29 mouse cellular contexts compared by ENCODE assay signal in genomic region chr16:18203430-18204091, GRCm38 (mm10). TPM values are rescaled to one million over a fixed set of nuclear protein-coding genes. Genes with fewer than 3 reads are reported as not detected.
DNase-seq lines count a peak whose midpoint lies in the region; ATAC-seq lines count a peak whose summit lies in the region.
"Had no signal": no experiment of that assay in that cellular context is flagged by ENCODE, and none has a peak within 500 bp of the region (broad histone marks: within the 10 kb centered on the region; RNA-seq: fewer than 3 reads in every experiment).

No protein-coding gene starts in this region.

- H3K27ac ChIP-seq in kidney, embryonic 15.5 days, result peak overlapping the region; percentile 72
- H3K27ac ChIP-seq in midbrain, embryonic 14.5 days (replicated peaks; ENCODE audit: low read depth, low read length), result 0 out of 2 replicates have a peak overlapping the region, but pooled peaks have one; percentile 32
- no peak overlapping the region for H3K27ac ChIP-seq in midbrain, embryonic 16.5 days (ENCODE audit: low read length)
- H3K27ac ChIP-seq: forebrain, embryonic 15.5 days; hindbrain, embryonic 13.5 days; liver, embryonic 15.5 days had no signal

- no peak overlapping the region for H3K4me2 ChIP-seq in kidney, embryonic 15.5 days
- no peak overlapping the region for H3K4me2 ChIP-seq in midbrain, embryonic 14.5 days (ENCODE audit: low read length)
- no peak overlapping the region for H3K4me2 ChIP-seq in midbrain, embryonic 16.5 days (ENCODE audit: low read length)
- H3K4me2 ChIP-seq: forebrain, embryonic 15.5 days; heart, embryonic 12.5 days; hindbrain, embryonic 13.5 days; liver, embryonic 15.5 days had no signal

- 12% methylated on average over 7 of the region's 7 CpGs for WGBS in kidney, embryonic 15.5 days
- WGBS in midbrain, embryonic 14.5 days, result 57% methylated on average over 7 of the region's 7 CpGs
- 62% methylated on average over 7 of the region's 7 CpGs for WGBS in midbrain, embryonic 16.5 days

- H3K4me1 ChIP-seq in kidney, embryonic 15.5 days, result peaks cover 43% of the 10 kb centered on the region
- H3K4me1 ChIP-seq in midbrain, embryonic 14.5 days (ENCODE audit: control insufficient read depth, insufficient read depth, low read length), result peaks cover 16% of the 10 kb centered on the region
- H3K4me1 ChIP-seq in midbrain, embryonic 16.5 days (ENCODE audit: control insufficient read depth, insufficient read depth, low read length), result peaks cover 5% of the 10 kb centered on the region
- H3K4me1 ChIP-seq: liver, embryonic 15.5 days had no signal

- H3K4me3 ChIP-seq in kidney, embryonic 15.5 days (replicated peaks), result no peak overlapping the region
- no peak overlapping the region for H3K4me3 ChIP-seq in midbrain, embryonic 14.5 days (replicated peaks; ENCODE audit: low read depth, low read length)
- H3K4me3 ChIP-seq in midbrain, embryonic 16.5 days (ENCODE audit: low read depth, low read length), result no peak overlapping the region
- H3K4me3 ChIP-seq: forebrain, embryonic 15.5 days; heart, embryonic 12.5 days; hindbrain, embryonic 13.5 days; liver, embryonic 15.5 days had no signal

- no peaks in the 10 kb centered on the region for H3K36me3 ChIP-seq in kidney, embryonic 15.5 days
- no peaks in the 10 kb centered on the region for H3K36me3 ChIP-seq in midbrain, embryonic 14.5 days (ENCODE audit: control insufficient read depth, insufficient read depth, low read length)
- H3K36me3 ChIP-seq in midbrain, embryonic 16.5 days (ENCODE audit: control insufficient read depth, insufficient read depth, low read length), result no peaks in the 10 kb centered on the region
- H3K36me3 ChIP-seq: forebrain, embryonic 15.5 days; heart, embryonic 12.5 days; hindbrain, embryonic 13.5 days; liver, embryonic 15.5 days had no signal

- no peak overlapping the region for H3K9ac ChIP-seq in kidney, embryonic 15.5 days
- H3K9ac ChIP-seq in midbrain, embryonic 14.5 days (replicated peaks; ENCODE audit: low read length), result no peak overlapping the region
- H3K9ac ChIP-seq in midbrain, embryonic 16.5 days (ENCODE audit: low read depth, low read length), result no peak overlapping the region
- H3K9ac ChIP-seq: forebrain, embryonic 15.5 days; heart, embryonic 12.5 days; hindbrain, embryonic 13.5 days; liver, embryonic 15.5 days had no signal

- H3K27me3 ChIP-seq in kidney, embryonic 15.5 days, result peaks cover 18% of the 10 kb centered on the region
- H3K27me3 ChIP-seq in midbrain, embryonic 14.5 days (ENCODE audit: control insufficient read depth, insufficient read depth, low read length), result no peaks in the 10 kb centered on the region; the same call in 1 of the 2 replicates
- no peaks in the 10 kb centered on the region for H3K27me3 ChIP-seq in midbrain, embryonic 16.5 days (ENCODE audit: control insufficient read depth, insufficient read depth, low read depth, low read length)
- H3K27me3 ChIP-seq: forebrain, embryonic 15.5 days; liver, embryonic 15.5 days had no signal

- ATAC-seq in kidney, embryonic 15.5 days (replicated peaks; ENCODE audit: low FRiP score), result peak; percentile 90
- ATAC-seq in midbrain, embryonic 14.5 days (ENCODE audit: low FRiP score, low TSS enrichment), result no peak
- ATAC-seq in midbrain, embryonic 16.5 days, result no peak
- ATAC-seq: activated CD4-positive, CD25-positive, alpha-beta regulatory T cell, adult 4 months; forebrain, embryonic 15.5 days had no signal

- DNase-seq in embryo, embryonic 10 days (ENCODE audit: low spot score), result peak; percentile 23
- DNase-seq in embryo, embryonic 9.5 days (ENCODE audit: extremely low spot score), result no peak
- DNase-seq in kidney, adult 11 months, result no peak
- no peak for DNase-seq in midbrain, embryonic 14.5 days
- no peak for DNase-seq in thymus, postnatal 25 days
- DNase-seq in frontal cortex, postnatal 25 days (ENCODE audit: low spot score in 2 of 2), result no peak
- DNase-seq: adrenal gland, adult 8-10 months; cerebellum, adult 11-12 months; gastrocnemius, postnatal 14 days; heart, adult 18-20 months; heart, postnatal 10 days; layer of hippocampus, adult 9-11 months; liver; lung, postnatal 4 days; thymus, postnatal 14 days had no signal

- H3K9me3 ChIP-seq in kidney, embryonic 15.5 days (replicated peaks), result no peaks in the 10 kb centered on the region
- H3K9me3 ChIP-seq in midbrain, embryonic 14.5 days (ENCODE audit: control insufficient read depth, low read length), result no peaks in the 10 kb centered on the region
- H3K9me3 ChIP-seq in midbrain, embryonic 16.5 days (replicated peaks; ENCODE audit: control insufficient read depth, low read length, poor library complexity, severe bottlenecking), result no peaks in the 10 kb centered on the region
- H3K9me3 ChIP-seq: forebrain, embryonic 15.5 days; heart, embryonic 12.5 days; hindbrain, embryonic 13.5 days; liver, embryonic 15.5 days had no signal

RNA-seq across cellular contexts. Expression of gene Ccdc188, which starts 14.1 kb away (rescaled TPM):
- not detected in 2 replicates for polyA plus RNA-seq in kidney, embryonic 15.5 days (2015; fragmentation: Nextera tagmentation; extraction: Ambion mirVana)
- not detected in 2 replicates for polyA plus RNA-seq in midbrain, embryonic 14.5 days (2014; fragmentation: Nextera tagmentation; extraction: Ambion mirVana)
- 0.14 TPM in 1 of 2 replicates, not detected in the other for polyA plus RNA-seq in midbrain, embryonic 16.5 days (2015; fragmentation: Nextera tagmentation; extraction: Ambion mirVana)
- polyA plus RNA-seq: activated CD4-positive, CD25-positive, alpha-beta regulatory T cell, adult 4 months; cortical plate, adult 2 months; embryonic facial prominence, embryonic 14.5 days; forebrain, embryonic 15.5 days; hindbrain, embryonic 13.5 days; intestine, embryonic 14.5 days; large intestine, adult 2 months; liver, embryonic 15.5 days; lung, embryonic 16.5 days; neural tube, embryonic 14.5 days; spleen, adult 2 months had no signal

RNA-seq across cellular contexts. Expression of gene Zdhhc8, which starts 31.4 kb away (rescaled TPM):
- 15.6 and 17.5 TPM in 2 replicates for polyA plus RNA-seq in kidney, embryonic 15.5 days (2015; fragmentation: Nextera tagmentation; extraction: Ambion mirVana)
- 13.8 and 13.9 TPM in 2 replicates for polyA plus RNA-seq in midbrain, embryonic 14.5 days (2014; fragmentation: Nextera tagmentation; extraction: Ambion mirVana)
- polyA plus RNA-seq in midbrain, embryonic 16.5 days (2015; fragmentation: Nextera tagmentation; extraction: Ambion mirVana), result 13.8 and 17.9 TPM in 2 replicates

RNA-seq across cellular contexts. Expression of gene Trmt2a, which starts 44.9 kb away (rescaled TPM):
- polyA plus RNA-seq in kidney, embryonic 15.5 days (2015; fragmentation: Nextera tagmentation; extraction: Ambion mirVana), result 99.2 and 102 TPM in 2 replicates
- 80.2 and 81.3 TPM in 2 replicates for polyA plus RNA-seq in midbrain, embryonic 14.5 days (2014; fragmentation: Nextera tagmentation; extraction: Ambion mirVana)
- 105 and 106 TPM in 2 replicates for polyA plus RNA-seq in midbrain, embryonic 16.5 days (2015; fragmentation: Nextera tagmentation; extraction: Ambion mirVana)

RNA-seq across cellular contexts. Expression of gene Ranbp1, which starts 45.0 kb away (rescaled TPM):
- 662 and 691 TPM in 2 replicates for polyA plus RNA-seq in kidney, embryonic 15.5 days (2015; fragmentation: Nextera tagmentation; extraction: Ambion mirVana)
- polyA plus RNA-seq in midbrain, embryonic 14.5 days (2014; fragmentation: Nextera tagmentation; extraction: Ambion mirVana), result 451 and 457 TPM in 2 replicates
- 359 and 384 TPM in 2 replicates for polyA plus RNA-seq in midbrain, embryonic 16.5 days (2015; fragmentation: Nextera tagmentation; extraction: Ambion mirVana)

RNA-seq across cellular contexts. Expression of gene Gm49776, which starts 54.6 kb away (rescaled TPM):
- 4.3 TPM in 1 of 2 replicates, not detected in the other for polyA plus RNA-seq in kidney, embryonic 15.5 days (2015; fragmentation: Nextera tagmentation; extraction: Ambion mirVana)
- 0.86 and 3.3 TPM in 2 replicates for polyA plus RNA-seq in midbrain, embryonic 14.5 days (2014; fragmentation: Nextera tagmentation; extraction: Ambion mirVana)
- polyA plus RNA-seq in midbrain, embryonic 16.5 days (2015; fragmentation: Nextera tagmentation; extraction: Ambion mirVana), result not detected in 2 replicates
- polyA plus RNA-seq: activated CD4-positive, CD25-positive, alpha-beta regulatory T cell, adult 4 months; cortical plate, adult 2 months; intestine, embryonic 14.5 days; large intestine, adult 2 months; liver, embryonic 15.5 days; neural tube, embryonic 14.5 days; spleen, adult 2 months had no signal
